ENCODE assay signal across 9 mouse cellular contexts in the genomic region with DNA sequence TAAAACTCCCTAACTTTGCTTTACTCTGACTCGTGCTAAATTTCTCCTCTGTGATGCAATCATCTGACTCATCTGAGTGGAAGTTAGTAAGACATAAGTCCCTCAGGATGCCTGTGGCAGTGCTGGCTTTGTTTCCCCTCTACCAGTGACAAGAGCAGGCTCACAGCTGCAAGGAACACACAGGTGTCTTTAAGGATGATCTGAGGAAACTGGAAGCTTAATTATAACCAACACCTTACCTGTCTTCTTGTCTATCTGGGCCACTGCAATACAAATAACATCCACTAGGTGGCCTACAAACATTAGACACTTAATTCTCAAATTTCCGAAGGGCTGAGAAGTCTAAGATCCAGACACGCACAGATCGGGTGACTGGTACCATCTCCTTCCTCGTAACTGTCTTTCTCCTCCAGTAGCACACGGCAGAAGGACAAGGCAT. TPM values are rescaled to one million over a fixed set of nuclear protein-coding genes. Genes with fewer than 3 reads are reported as not detected.
A peak's percentile ranks its signal among the peaks of the same experiment; 100 is the strongest.
DNase-seq lines count a peak whose midpoint lies in the region; ATAC-seq and TF ChIP-seq lines count a peak whose summit lies in the region.
"Had no signal": no experiment of that assay in that cellular context is flagged by ENCODE, and none has a peak within 500 bp of the region (broad histone marks: within the 10 kb centered on the region; RNA-seq: fewer than 3 reads in every experiment).

No protein-coding gene starts in this region.

- H3K27me3 ChIP-seq in thymus, adult 2 months (ENCODE audit: control insufficient read depth, insufficient read depth, low read length): no peaks in the 10 kb centered on the region
- no peaks in the 10 kb centered on the region for H3K27me3 ChIP-seq in intestine, embryonic 15.5 days (replicated peaks)
- H3K27me3 ChIP-seq in liver, embryonic 13.5 days: no peaks in the 10 kb centered on the region
- H3K27me3 ChIP-seq in neural tube, embryonic 14.5 days (ENCODE audit: control insufficient read depth, insufficient read depth, low read length): no peaks in the 10 kb centered on the region
- H3K27me3 ChIP-seq: stomach, embryonic 15.5 days had no signal

- no peaks in the 10 kb centered on the region for H3K9me3 ChIP-seq in intestine, embryonic 15.5 days
- no peaks in the 10 kb centered on the region for H3K9me3 ChIP-seq in liver, embryonic 13.5 days (replicated peaks)
- H3K9me3 ChIP-seq in neural tube, embryonic 14.5 days (ENCODE audit: control insufficient read depth, low read length): no peaks in the 10 kb centered on the region
- H3K9me3 ChIP-seq: stomach, embryonic 15.5 days had no signal

- H3K9ac ChIP-seq in intestine, embryonic 15.5 days: no peak overlapping the region
- H3K9ac ChIP-seq in liver, embryonic 13.5 days: no peak overlapping the region
- H3K9ac ChIP-seq in neural tube, embryonic 14.5 days (replicated peaks; ENCODE audit: low read depth, low read length): no peak overlapping the region
- H3K9ac ChIP-seq: stomach, embryonic 15.5 days had no signal

- no peak overlapping the region for H3K4me3 ChIP-seq in thymus, adult 2 months (ENCODE audit: control insufficient read depth, insufficient read depth, low read length)
- no peak overlapping the region for H3K4me3 ChIP-seq in intestine, embryonic 15.5 days (replicated peaks)
- H3K4me3 ChIP-seq in liver, embryonic 13.5 days (replicated peaks): 0 out of 2 replicates have a peak overlapping the region, but pooled peaks have one; percentile 2
- no peak overlapping the region for H3K4me3 ChIP-seq in neural tube, embryonic 14.5 days (ENCODE audit: low read depth, low read length)
- H3K4me3 ChIP-seq: stomach, embryonic 15.5 days had no signal

- peaks cover 3% of the 10 kb centered on the region for H3K4me1 ChIP-seq in thymus, adult 2 months (replicated peaks; ENCODE audit: control insufficient read depth, insufficient read depth, low read length)
- H3K4me1 ChIP-seq in intestine, embryonic 15.5 days (replicated peaks): no peaks in the 10 kb centered on the region
- peaks cover 32% of the 10 kb centered on the region for H3K4me1 ChIP-seq in liver, embryonic 13.5 days (replicated peaks)
- no peaks in the 10 kb centered on the region for H3K4me1 ChIP-seq in neural tube, embryonic 14.5 days (ENCODE audit: control insufficient read depth, insufficient read depth, low read length)
- H3K4me1 ChIP-seq: stomach, embryonic 15.5 days had no signal

- H3K36me3 ChIP-seq in thymus, adult 2 months (ENCODE audit: control insufficient read depth, insufficient read depth, low read length): no peaks in the 10 kb centered on the region
- H3K36me3 ChIP-seq in intestine, embryonic 15.5 days: no peaks in the 10 kb centered on the region
- 0 out of 2 replicates have a peak, but pooled peaks cover 4% of the 10 kb centered on the region for H3K36me3 ChIP-seq in liver, embryonic 13.5 days
- H3K36me3 ChIP-seq in neural tube, embryonic 14.5 days (ENCODE audit: control insufficient read depth, insufficient read depth, low read length): no peaks in the 10 kb centered on the region
- H3K36me3 ChIP-seq: stomach, embryonic 15.5 days had no signal

- WGBS in thymus, adult 2 months: 25% methylated on average over 6 of the region's 6 CpGs
- 25% methylated on average over 6 of the region's 6 CpGs for WGBS in intestine, embryonic 15.5 days
- 20% methylated on average over 6 of the region's 6 CpGs for WGBS in liver, embryonic 13.5 days (ENCODE audit: insufficient replicate concordance)
- WGBS in neural tube, embryonic 14.5 days: 35% methylated on average over 6 of the region's 6 CpGs

- no peak for DNase-seq in cerebellum, adult 11-12 months
- peak; percentile 50 for DNase-seq in thymus, adult 2 months
- no peak for DNase-seq in thymus, adult 18-20 months
- DNase-seq in liver, embryonic 13.5 days: no peak

- no peak overlapping the region for H3K27ac ChIP-seq in thymus, adult 2 months (ENCODE audit: control insufficient read depth, insufficient read depth, low read length)
- H3K27ac ChIP-seq in intestine, embryonic 15.5 days: no peak overlapping the region
- no peak overlapping the region for H3K27ac ChIP-seq in liver, embryonic 13.5 days
- no peak overlapping the region for H3K27ac ChIP-seq in neural tube, embryonic 14.5 days (ENCODE audit: low read depth, low read length)
- H3K27ac ChIP-seq: stomach, embryonic 15.5 days had no signal

- no peak for TF ChIP-seq CTCF in thymus, adult 2 months (IDR thresholded peaks at IDR 0.05; ENCODE audit: borderline replicate concordance, control insufficient read depth, extremely low read depth, insufficient read depth, low read length, poor library complexity)

- no peak overlapping the region for H3K4me2 ChIP-seq in intestine, embryonic 15.5 days (replicated peaks)
- H3K4me2 ChIP-seq in liver, embryonic 13.5 days: peak overlapping the region; percentile 32; the same call in 1 of the 2 replicates
- H3K4me2 ChIP-seq in neural tube, embryonic 14.5 days (ENCODE audit: low read depth, low read length): no peak overlapping the region
- H3K4me2 ChIP-seq: stomach, embryonic 15.5 days had no signal

- TF ChIP-seq POLR2A in thymus, adult 2 months (IDR thresholded peaks at IDR 0.05; ENCODE audit: control insufficient read depth, extremely low read depth, insufficient read depth, low read length, poor library complexity): no peak

- peak; percentile 75 for ATAC-seq in cerebellum, adult (ENCODE audit: insufficient number of reproducible peaks, low FRiP score, low TSS enrichment)
- peak; percentile 82 for ATAC-seq in common myeloid progenitor, adult 5-6 weeks (replicated peaks; ENCODE audit: low read depth, poor library complexity, severe bottlenecking)
- peak; percentile 36 for ATAC-seq in intestine, embryonic 15.5 days
- peak; percentile 49 for ATAC-seq in liver, embryonic 13.5 days (ENCODE audit: low read depth)
- ATAC-seq in neural tube, embryonic 14.5 days (ENCODE audit: low read depth): peak; percentile 70

RNA-seq across cellular contexts. Expression of gene Rpl9-ps6, which starts 3.7 kb away (rescaled TPM):
- polyA plus RNA-seq in thymus, adult 2 months (2012; rRNA removed): 8.0 and 10.4 TPM in 2 replicates
- total RNA-seq in common myeloid progenitor, adult 5-6 weeks (2017): 221 and 259 TPM in 2 replicates
- polyA plus RNA-seq in intestine, embryonic 15.5 days (2015; fragmentation: Nextera tagmentation; extraction: Ambion mirVana): 144 and 146 TPM in 2 replicates
- polyA plus RNA-seq in liver, embryonic 13.5 days (2015; fragmentation: Nextera tagmentation; extraction: Ambion mirVana): 99.8 and 126 TPM in 2 replicates
- polyA plus RNA-seq in neural tube, embryonic 14.5 days (2014; fragmentation: Nextera tagmentation; extraction: Ambion mirVana): 53.9 and 54.2 TPM in 2 replicates

RNA-seq across cellular contexts. Expression of gene Minpp1, which starts 15.5 kb away (rescaled TPM):
- 70.7 and 109 TPM in 2 replicates for polyA plus RNA-seq in thymus, adult 2 months (2012; rRNA removed)
- 98.8 and 100 TPM in 2 replicates for total RNA-seq in common myeloid progenitor, adult 5-6 weeks (2017)
- 58.0 and 66.9 TPM in 2 replicates for polyA plus RNA-seq in intestine, embryonic 15.5 days (2015; fragmentation: Nextera tagmentation; extraction: Ambion mirVana)
- 99.9 and 110 TPM in 2 replicates for polyA plus RNA-seq in liver, embryonic 13.5 days (2015; fragmentation: Nextera tagmentation; extraction: Ambion mirVana)
- 60.5 and 65.6 TPM in 2 replicates for polyA plus RNA-seq in neural tube, embryonic 14.5 days (2014; fragmentation: Nextera tagmentation; extraction: Ambion mirVana)
